Mouse (Mus musculus) ES-E14 (cell line): ENCODE data around the gene Mrpl44. TPM values are rescaled to one million over a fixed set of nuclear protein-coding genes. Genes with fewer than 3 reads are reported as not detected.

Source experiments
- DNase-seq: peaks from one replicate; pipeline ENCODE4 v3.0.0-alpha.2; 2013; ENCODE audit warnings: low read depth, low spot score
- H3K27ac ChIP-seq: 2 replicates; pipeline ENCODE4 v1.5.1; 2012; ENCODE audit warnings: low read depth, mild to moderate bottlenecking, low read length, moderate library complexity, mixed read lengths; ENCODE audit not compliant: poor library complexity, insufficient read depth, severe bottlenecking
- H3K36me3 ChIP-seq: 2 replicates; pipeline ENCODE4 v1.6.1; 2012; ENCODE audit warnings: mild to moderate bottlenecking, low read length, moderate library complexity, mixed read lengths; ENCODE audit not compliant: control insufficient read depth, poor library complexity, insufficient read depth, severe bottlenecking
- H3K4me1 ChIP-seq, 2 experiments: fragments of 150-350 bp in 1 of 2; sonication (generic) in 1 of 2; 2 replicates each; pipeline ENCODE4 v1.6.1; 2012; ENCODE audit warnings: low read length in 2 of 2, mild to moderate bottlenecking in 1 of 2, mixed read lengths in 1 of 2; ENCODE audit not compliant: control insufficient read depth in 2 of 2, insufficient read depth in 2 of 2, poor library complexity in 1 of 2
- H3K4me3 ChIP-seq, 2 experiments: fragments of 150-350 bp in 1 of 2; sonication (generic) in 1 of 2; 2 replicates each; pipeline ENCODE4 v1.5.1; 2012; ENCODE audit warnings: low read length in 2 of 2, low read depth in 1 of 2, mild to moderate bottlenecking in 1 of 2, mixed read lengths in 1 of 2; ENCODE audit not compliant: insufficient read depth in 1 of 2, poor library complexity in 1 of 2, severe bottlenecking in 1 of 2
- H3K9ac ChIP-seq: 2 replicates; pipeline ENCODE4 v1.6.1; 2012; ENCODE audit warnings: low read depth, mild to moderate bottlenecking, low read length, mixed read lengths; ENCODE audit not compliant: poor library complexity, insufficient read depth, severe bottlenecking
- H3K9me3 ChIP-seq: fragments of 150-350 bp; sonication (generic); 2 replicates; pipeline ENCODE4 v1.6.1; 2012; ENCODE audit warnings: low read depth, mild to moderate bottlenecking, low read length; ENCODE audit not compliant: control insufficient read depth, insufficient read depth
- CHD2 ChIP-seq: IDR thresholded peaks from 2 replicates; pipeline ENCODE4 v1.6.1; 2014; ENCODE audit warnings: mild to moderate bottlenecking, low read depth, low read length, inconsistent platforms
- HCFC1 ChIP-seq: IDR thresholded peaks from 2 replicates; pipeline ENCODE4 v1.6.1; 2012; ENCODE audit warnings: low read length, inconsistent platforms, borderline replicate concordance; ENCODE audit not compliant: insufficient read depth
- MAFK ChIP-seq: IDR thresholded peaks from 2 replicates; pipeline ENCODE4 v1.6.1; 2014; ENCODE audit warnings: mild to moderate bottlenecking, low read depth, low read length, inconsistent platforms; ENCODE audit not compliant: insufficient read depth
- ZC3H11A ChIP-seq: IDR thresholded peaks from 2 replicates; pipeline ENCODE4 v1.6.1; 2012; ENCODE audit warnings: low read depth, mild to moderate bottlenecking, inconsistent platforms, low read length, borderline replicate concordance
- ZNF384 ChIP-seq: IDR thresholded peaks from 2 replicates; pipeline ENCODE4 v1.6.1; 2012; ENCODE audit warnings: low read depth, low read length, inconsistent platforms
- in situ Hi-C, 2 experiments: fragments of 600-800 bp; cut with MboI; formaldehyde crosslinking; loops; one replicate each; pipeline ENCODE4 v1.15.1; 2025; ENCODE audit warnings: low sequenced_read_pairs in 2 of 2, inconsistent platforms in 1 of 2; ENCODE audit not compliant: unreplicated experiment in 2 of 2
- total RNA-seq: library from RNA; depleted of rRNA; stranded (reverse); fragments of 300-350 nt; gene quantifications from 2 replicates; pipeline ENCODE4 v1.2.3, GENCODE M21; 2012

The Mrpl44 gene
- total RNA-seq, 1 experiment: 43.1 TPM

GRCm38 (mm10) chr1:79786267-79786927 is 10.6 kb downstream of the Mrpl44 start:
- TF ChIP-seq ZNF384 (no peak), HCFC1 (no peak), ZC3H11A (no peak), MAFK (no peak), CHD2 (no peak)
- Histone ChIP-seq H3K4me1 (no peaks in the 10 kb centered on the region), H3K9ac (no peak overlapping the region), H3K36me3 (peaks cover 7% of the 10 kb centered on the region), H3K9me3 (no peaks in the 10 kb centered on the region), H3K4me3 (no peak overlapping the region), H3K27ac (no peak overlapping the region)
- in situ Hi-C loops: no loop called here
- DNase-seq: no peak

GRCm38 (mm10) chr1:79797084-79797483 is 21.3 kb downstream of the Mrpl44 start:
- no peaks in the 10 kb centered on the region for H3K9me3 ChIP-seq
- H3K9ac ChIP-seq: no peak overlapping the region
- H3K27ac ChIP-seq: no peak overlapping the region
- H3K4me3 ChIP-seq: no peak overlapping the region
- no peak for DNase-seq
- TF ChIP-seq HCFC1: no peak
- no peaks in the 10 kb centered on the region for H3K4me1 ChIP-seq
- no peaks in the 10 kb centered on the region for H3K36me3 ChIP-seq
- in situ Hi-C loops: no loop called here

GRCm38 (mm10) chr1:79802858-79803427 is 27.1 kb downstream of the Mrpl44 start:
- Histone ChIP-seq H3K27ac (no peak overlapping the region), H3K9ac (no peak overlapping the region), H3K36me3 (no peaks in the 10 kb centered on the region), H3K4me1 (no peaks in the 10 kb centered on the region), H3K4me3 (no peak overlapping the region), H3K9me3 (no peaks in the 10 kb centered on the region)
- no peak for DNase-seq
- TF ChIP-seq HCFC1 (no peak), ZC3H11A (no peak), CHD2 (no peak), MAFK (no peak), ZNF384 (no peak)
- in situ Hi-C loops: no loop called here

GRCm38 (mm10) chr1:79803614-79804013 is 27.8 kb downstream of the Mrpl44 start:
- Histone ChIP-seq H3K4me1 (no peaks in the 10 kb centered on the region), H3K9ac (no peak overlapping the region), H3K9me3 (no peaks in the 10 kb centered on the region), H3K36me3 (no peaks in the 10 kb centered on the region), H3K4me3 (no peak overlapping the region), H3K27ac (no peak overlapping the region)
- no peak for DNase-seq
- TF ChIP-seq ZC3H11A (no peak), ZNF384 (no peak), HCFC1 (no peak), CHD2 (no peak), MAFK (no peak)
- in situ Hi-C loops: no loop called here
